Mouse (Mus musculus) urinary bladder, postnatal 0 days (tissue): ENCODE data around the gene Gm20696. TPM values are rescaled to one million over a fixed set of nuclear protein-coding genes. Genes with fewer than 3 reads are reported as not detected.

ENCODE experiments used
- microRNA-seq: library from miRNA; unstranded; fragments of <30 nt; microRNA quantifications from one replicate; pipeline ENCODE4, GENCODE M21; 2016
- polyA plus RNA-seq: library from polyadenylated mRNA; unstranded; fragments of >200 nt; fragmentation: Nextera tagmentation; extraction: Ambion mirVana; gene quantifications from 2 replicates; pipeline ENCODE4 v1.2.1, GENCODE M21; 2015

The Gm20696 gene
- polyA plus RNA-seq = 1.0 and 1.5 TPM in 2 replicates

DNA sequence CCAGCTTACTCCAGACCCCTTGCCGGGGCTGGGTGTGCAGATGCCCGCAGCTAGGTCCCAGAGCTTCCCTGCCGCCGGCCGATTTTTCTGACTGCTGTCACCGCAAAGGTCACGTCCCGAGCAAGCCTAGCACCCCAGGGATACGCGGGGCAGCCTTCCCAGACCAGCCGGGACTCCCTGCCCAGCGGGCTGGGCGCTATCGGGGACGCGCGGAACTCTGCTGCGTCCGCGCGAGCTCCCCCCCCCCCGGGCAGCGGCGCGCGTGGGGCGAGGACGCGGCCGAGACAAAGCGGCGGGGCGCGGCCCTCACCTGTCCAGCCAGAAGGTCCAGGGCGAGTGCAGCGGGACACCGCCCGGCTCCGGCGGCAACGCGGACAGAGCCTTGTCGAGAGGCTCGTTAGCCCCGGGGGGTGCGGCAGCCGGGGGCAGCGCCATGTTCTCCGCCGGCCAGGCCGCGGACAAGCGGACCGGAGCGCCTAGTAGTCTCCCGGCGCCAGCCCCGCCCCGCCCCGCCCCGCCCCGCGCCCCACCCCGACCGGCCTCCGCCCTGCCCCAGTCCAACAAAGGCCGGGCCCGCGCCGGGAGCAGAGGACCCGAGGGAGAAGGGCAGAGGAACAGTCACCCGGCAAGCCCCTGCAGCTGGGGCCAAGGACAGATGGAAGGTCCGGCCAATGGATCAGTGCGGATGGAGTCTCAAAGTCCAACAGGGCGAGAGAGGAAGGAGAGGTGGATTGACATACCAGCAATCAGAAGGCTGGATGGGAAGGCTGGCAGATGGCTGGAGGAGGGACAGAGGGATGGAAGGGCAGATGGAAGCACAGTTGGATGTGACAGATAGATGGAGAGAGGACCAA, at the start of gene Gm20696, which contains the start of gene Eif4e3:
Gene Gm20696 (minus strand): TSS at position 480 of the 854 bp plus-strand sequence.
Gene Eif4e3 (minus strand): TSS at position 454 of the 854 bp plus-strand sequence.

DNA sequence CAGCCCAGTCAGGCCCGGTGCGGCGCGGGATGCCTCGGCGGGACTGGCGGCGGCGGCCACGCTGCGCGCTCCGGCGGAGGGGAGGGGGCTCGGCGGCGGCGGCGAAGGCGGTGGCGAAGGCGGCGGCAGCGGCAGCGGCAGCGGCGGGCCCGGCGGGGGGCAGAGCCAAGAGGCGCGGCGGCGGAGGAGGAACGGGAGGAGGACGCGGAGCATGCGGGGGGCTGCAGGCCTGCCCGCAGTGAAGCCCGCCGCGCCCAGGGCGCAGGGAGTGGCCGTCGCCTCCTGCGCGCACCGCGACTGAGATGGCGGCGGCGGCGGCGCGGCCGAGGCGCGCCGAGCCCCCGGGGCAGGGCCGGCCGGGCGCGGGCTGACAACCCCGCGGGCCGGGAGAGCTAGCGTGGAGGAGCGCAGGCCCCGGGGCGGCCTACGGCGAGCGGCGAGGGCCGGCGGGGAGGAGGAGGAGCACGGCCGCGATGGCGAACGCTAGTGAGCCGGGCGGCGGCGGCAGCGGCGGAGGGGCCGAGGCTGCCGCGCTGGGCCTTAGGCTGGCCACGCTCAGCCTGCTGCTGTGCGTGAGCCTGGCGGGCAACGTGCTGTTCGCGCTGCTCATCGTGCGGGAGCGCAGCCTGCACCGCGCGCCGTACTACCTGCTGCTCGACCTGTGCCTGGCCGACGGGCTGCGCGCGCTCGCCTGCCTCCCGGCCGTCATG, 25.8 kb upstream of the Gm20696 start, which contains the start of gene Gpr27:
Gene Gpr27 (plus strand): TSS at position 474 of the 710 bp plus-strand sequence.

DNA sequence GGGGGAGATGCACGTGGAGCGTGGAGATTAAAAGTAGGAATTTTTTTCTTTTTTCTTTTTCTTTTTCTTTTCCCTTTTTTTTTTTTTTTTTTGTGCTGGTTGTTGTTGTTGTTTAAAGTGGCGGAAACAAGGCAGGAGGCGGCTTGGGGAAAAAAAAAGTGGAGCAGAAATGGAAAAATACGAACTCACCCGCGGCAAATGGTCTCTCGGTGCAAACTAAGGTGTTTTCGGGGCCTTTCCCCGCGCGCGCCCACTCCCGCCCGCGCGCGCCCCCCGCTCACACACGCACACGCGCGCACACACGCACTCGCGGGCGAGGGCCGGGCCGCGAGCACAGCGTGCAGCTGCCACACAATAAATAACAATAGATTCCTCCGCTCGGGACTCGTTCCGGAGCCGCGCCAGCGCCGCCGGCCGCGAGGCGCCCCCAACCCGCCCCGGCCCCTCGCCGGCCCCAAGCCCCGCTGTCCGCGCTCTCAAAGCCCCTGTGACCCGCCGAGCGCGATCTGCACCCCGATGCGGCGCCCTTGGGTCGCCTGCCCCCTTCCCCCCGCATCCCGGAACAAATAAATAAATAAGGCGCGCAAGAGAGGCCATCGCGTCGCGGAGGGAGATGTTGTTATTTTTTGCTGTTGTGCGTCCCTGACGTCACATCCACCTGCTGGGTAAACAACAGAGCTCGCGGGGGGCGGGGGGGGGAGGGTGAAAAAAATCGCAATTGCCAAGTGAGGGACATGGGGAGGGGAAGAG, 144.1 kb downstream of the Gm20696 start, which contains the start of gene Foxp1:
Gene Foxp1 (minus strand): TSS at position 363 of the 750 bp plus-strand sequence.

Small RNA genes within 50 kb of the gene (microRNA-seq; reads per million reads assigned to microRNA genes)
- not detected for gene Gm22328

Other genes starting within 250 kb of the Gm20696 start
- gene Foxp1, start 144.1 kb downstream of the Gm20696 start, polyA plus RNA-seq = 55.4 and 56.9 TPM in 2 replicates
- gene Eif4e3, start within 50 bp of the Gm20696 start, polyA plus RNA-seq = 11.2 and 12.3 TPM in 2 replicates
- gene Gpr27, start 25.9 kb upstream of the Gm20696 start, polyA plus RNA-seq = 2.1 TPM in 2 replicates
- gene Prok2, start 59.6 kb upstream of the Gm20696 start, polyA plus RNA-seq = 0.17 and 0.25 TPM in 2 replicates